41 mouse cellular contexts compared by ENCODE assay signal in the genomic region with DNA sequence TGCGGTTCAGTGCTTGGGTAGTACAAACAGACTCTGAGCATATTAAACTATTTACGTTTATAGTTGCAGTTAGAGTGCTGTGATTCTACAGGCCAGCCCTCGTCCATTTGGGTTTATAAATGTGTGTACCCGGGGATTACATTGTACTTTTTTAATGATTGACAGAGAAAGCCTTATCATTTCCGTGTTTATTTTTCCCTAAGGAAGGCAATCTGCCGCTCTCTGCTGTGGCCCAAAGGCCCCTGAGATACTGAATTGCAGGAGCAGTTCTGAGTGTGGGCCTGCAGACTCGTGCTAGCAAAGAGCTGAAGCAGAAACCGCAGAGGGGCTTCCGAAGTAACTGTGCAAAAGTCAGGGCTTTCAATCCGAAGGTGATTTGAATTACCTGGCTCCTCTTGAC. TPM values are rescaled to one million over a fixed set of nuclear protein-coding genes. Genes with fewer than 3 reads are reported as not detected.
DNase-seq lines count a peak whose midpoint lies in the region; ATAC-seq and TF ChIP-seq lines count a peak whose summit lies in the region.
"Had no signal": no experiment of that assay in that cellular context is flagged by ENCODE, and none has a peak within 500 bp of the region (broad histone marks: within the 10 kb centered on the region; RNA-seq: fewer than 3 reads in every experiment).

No protein-coding gene starts in this region.

- H3K9ac ChIP-seq in limb, embryonic 14.5 days (ENCODE audit: low read depth, low read length, severe bottlenecking) = no peak overlapping the region
- H3K9ac ChIP-seq in intestine, embryonic 14.5 days (ENCODE audit: low read length) = no peak overlapping the region
- no peak overlapping the region for H3K9ac ChIP-seq in stomach, embryonic 14.5 days (replicated peaks; ENCODE audit: low read depth, low read length)
- H3K9ac ChIP-seq: embryonic facial prominence, embryonic 12.5 days; forebrain, embryonic 15.5 days; hindbrain, embryonic 12.5 days; limb, embryonic 15.5 days; midbrain, embryonic 13.5 days; neural tube, embryonic 13.5 days had no signal

- TF ChIP-seq POLR2A in limb, embryonic 14.5 days (IDR thresholded peaks at IDR 0.05; ENCODE audit: borderline replicate concordance, extremely low read depth, insufficient read depth, insufficient read length) = no peak

- no peaks in the 10 kb centered on the region for H3K27me3 ChIP-seq in limb, embryonic 14.5 days (ENCODE audit: control insufficient read depth, insufficient read depth, low read length)
- H3K27me3 ChIP-seq in limb, embryonic 10.5 days (ENCODE audit: low read depth, poor library complexity, severe bottlenecking) = no peaks in the 10 kb centered on the region
- H3K27me3 ChIP-seq in intestine, embryonic 14.5 days (replicated peaks; ENCODE audit: control insufficient read depth, insufficient read depth, low read length) = no peaks in the 10 kb centered on the region
- no peaks in the 10 kb centered on the region for H3K27me3 ChIP-seq in stomach, embryonic 14.5 days (ENCODE audit: control insufficient read depth, insufficient read depth, low read length)
- H3K27me3 ChIP-seq: CH12.LX; embryonic facial prominence, embryonic 12.5 days; forebrain, embryonic 15.5 days; hindbrain, embryonic 12.5 days; limb, embryonic 15.5 days; midbrain, embryonic 13.5 days; neural tube, embryonic 13.5 days had no signal

- DNase-seq in heart, adult 11 months = peak; percentile 17
- no peak for DNase-seq in heart, adult 8-10 months (ENCODE audit: low spot score)
- DNase-seq in limb, embryonic 14.5 days (ENCODE audit: low spot score) = no peak
- DNase-seq in limb, embryonic 10.5 days (ENCODE audit: low spot score) = no peak
- DNase-seq in intestine, embryonic 14.5 days (ENCODE audit: low spot score) = peak; percentile 64
- no peak for DNase-seq in cerebellum, postnatal 25 days
- DNase-seq: adrenal gland, adult 2 months; adrenal gland, postnatal 36 days; cerebellum, adult 8-10 months; embryo, embryonic 11 days; gastrocnemius, adult 2 months; gastrocnemius, postnatal 36 days; heart, postnatal 36 days; kidney, adult 2 months; kidney, postnatal 36 days had no signal

- H3K4me2 ChIP-seq in limb, embryonic 14.5 days (replicated peaks; ENCODE audit: low read depth, low read length, severe bottlenecking) = no peak overlapping the region
- H3K4me2 ChIP-seq in intestine, embryonic 14.5 days (ENCODE audit: low read length) = peak overlapping the region; percentile 25; the same call in 1 of the 2 replicates
- no peak overlapping the region for H3K4me2 ChIP-seq in stomach, embryonic 14.5 days (replicated peaks; ENCODE audit: low read depth, low read length)
- H3K4me2 ChIP-seq: embryonic facial prominence, embryonic 12.5 days; forebrain, embryonic 15.5 days; heart, embryonic 11.5 days; hindbrain, embryonic 12.5 days; limb, embryonic 15.5 days; midbrain, embryonic 13.5 days; neural tube, embryonic 13.5 days had no signal

- no peak overlapping the region for H3K4me3 ChIP-seq in limb, embryonic 14.5 days (replicated peaks; ENCODE audit: low read length)
- no peak overlapping the region for H3K4me3 ChIP-seq in limb, embryonic 10.5 days
- H3K4me3 ChIP-seq in intestine, embryonic 14.5 days (ENCODE audit: low read depth, low read length) = no peak overlapping the region
- H3K4me3 ChIP-seq in stomach, embryonic 14.5 days (ENCODE audit: low read depth, low read length) = no peak overlapping the region
- H3K4me3 ChIP-seq: embryonic facial prominence, embryonic 12.5 days; forebrain, embryonic 10.5 days; forebrain, embryonic 15.5 days; gastrocnemius, adult 2 months; hindbrain, embryonic 12.5 days; layer of hippocampus, adult 2 months; left cerebral cortex, adult 2 months; limb, embryonic 15.5 days; midbrain, embryonic 13.5 days; neural tube, embryonic 13.5 days had no signal

- H3K36me3 ChIP-seq in limb, embryonic 14.5 days (ENCODE audit: control insufficient read depth, insufficient read depth, low read length) = no peaks in the 10 kb centered on the region
- H3K36me3 ChIP-seq in limb, embryonic 10.5 days = no peaks in the 10 kb centered on the region
- H3K36me3 ChIP-seq in intestine, embryonic 14.5 days (ENCODE audit: control insufficient read depth, insufficient read depth, low read length) = no peaks in the 10 kb centered on the region
- no peaks in the 10 kb centered on the region for H3K36me3 ChIP-seq in stomach, embryonic 14.5 days (ENCODE audit: control insufficient read depth, insufficient read depth, low read length)
- H3K36me3 ChIP-seq: embryonic facial prominence, embryonic 12.5 days; forebrain, embryonic 15.5 days; hindbrain, embryonic 12.5 days; limb, embryonic 15.5 days; midbrain, embryonic 13.5 days; neural tube, embryonic 13.5 days had no signal

- 53% methylated on average over 10 of the region's 10 CpGs for WGBS in limb, embryonic 14.5 days
- 82% methylated on average over 10 of the region's 10 CpGs for WGBS in limb, embryonic 10.5 days
- WGBS in intestine, embryonic 14.5 days = 42% methylated on average over 10 of the region's 10 CpGs
- 46% methylated on average over 10 of the region's 10 CpGs for WGBS in stomach, embryonic 14.5 days

- 0 out of 2 replicates have a peak overlapping the region, but pooled peaks have one; percentile 1 for H3K27ac ChIP-seq in limb, embryonic 14.5 days (replicated peaks; ENCODE audit: low read depth, low read length)
- H3K27ac ChIP-seq in limb, embryonic 10.5 days = no peak overlapping the region
- peak overlapping the region; percentile 69 for H3K27ac ChIP-seq in intestine, embryonic 14.5 days (ENCODE audit: low read depth)
- H3K27ac ChIP-seq in stomach, embryonic 14.5 days (ENCODE audit: low read length) = peak overlapping the region; percentile 35; the same call in 1 of the 2 replicates
- H3K27ac ChIP-seq: embryonic facial prominence, embryonic 12.5 days; forebrain, embryonic 10.5 days; forebrain, embryonic 15.5 days; gastrocnemius, adult 2 months; hindbrain, embryonic 12.5 days; hindbrain, postnatal 0 days; layer of hippocampus, adult 2 months; left cerebral cortex, adult 2 months; limb, embryonic 15.5 days; macrophage; midbrain, embryonic 13.5 days; neural tube, embryonic 13.5 days had no signal

- no peak for ATAC-seq in limb, embryonic 14.5 days (ENCODE audit: low FRiP score, low read depth)
- ATAC-seq in intestine, embryonic 14.5 days (replicated peaks; ENCODE audit: low FRiP score, low TSS enrichment, low read depth) = no peak; the same call in 1 of the 2 replicates
- ATAC-seq in stomach, embryonic 14.5 days (ENCODE audit: insufficient number of reproducible peaks, insufficient read depth, low FRiP score, low read depth) = 0 out of 2 replicates have a peak, but pooled peaks have one; percentile 19
- ATAC-seq in erythroblast, adult 5-6 weeks (replicated peaks; ENCODE audit: low FRiP score, poor library complexity, severe bottlenecking) = no peak
- ATAC-seq: forebrain, embryonic 15.5 days; hindbrain, postnatal 0 days; midbrain, embryonic 13.5 days had no signal

- peaks cover 29% of the 10 kb centered on the region for H3K4me1 ChIP-seq in limb, embryonic 14.5 days (ENCODE audit: control insufficient read depth, insufficient read depth, low read length)
- H3K4me1 ChIP-seq in limb, embryonic 10.5 days = peaks cover 63% of the 10 kb centered on the region
- peaks cover 41% of the 10 kb centered on the region for H3K4me1 ChIP-seq in intestine, embryonic 14.5 days (replicated peaks; ENCODE audit: control insufficient read depth, insufficient read depth, low read length)
- peaks cover 22% of the 10 kb centered on the region for H3K4me1 ChIP-seq in stomach, embryonic 14.5 days (ENCODE audit: control insufficient read depth, insufficient read depth, low read length)

- H3K9me3 ChIP-seq in limb, embryonic 14.5 days (ENCODE audit: control insufficient read depth, low read length) = no peaks in the 10 kb centered on the region
- H3K9me3 ChIP-seq in limb, embryonic 10.5 days (replicated peaks) = no peaks in the 10 kb centered on the region
- H3K9me3 ChIP-seq in intestine, embryonic 14.5 days (ENCODE audit: control insufficient read depth, low read length) = no peaks in the 10 kb centered on the region
- H3K9me3 ChIP-seq in stomach, embryonic 14.5 days (ENCODE audit: control insufficient read depth, low read depth, low read length) = no peaks in the 10 kb centered on the region
- H3K9me3 ChIP-seq: embryonic facial prominence, embryonic 12.5 days; forebrain, embryonic 10.5 days; forebrain, embryonic 15.5 days; hindbrain, embryonic 12.5 days; limb, embryonic 15.5 days; midbrain, embryonic 13.5 days; neural tube, embryonic 13.5 days had no signal

RNA-seq across cellular contexts. Expression of a gene that starts 8.2 kb away (rescaled TPM):
- not detected for total RNA-seq in heart, adult 8-10 months (2022)
- polyA plus RNA-seq in limb, embryonic 14.5 days (2012; rRNA removed) = not detected in 2 replicates
- not detected in 2 replicates for polyA plus RNA-seq in limb, embryonic 14.5 days (2014; fragmentation: Nextera tagmentation; extraction: Ambion mirVana)
- polyA plus RNA-seq in limb, embryonic 10.5 days (2016; fragmentation: Nextera tagmentation; extraction: Ambion mirVana) = 0.20 TPM in 1 of 2 replicates, not detected in the other
- polyA plus RNA-seq in intestine, embryonic 14.5 days (2014; fragmentation: Nextera tagmentation; extraction: Ambion mirVana) = not detected in 2 replicates
- polyA plus RNA-seq in stomach, embryonic 14.5 days (2014; fragmentation: Nextera tagmentation; extraction: Ambion mirVana) = not detected in 2 replicates
- not detected in 2 replicates for total RNA-seq in erythroblast, adult 5-6 weeks (2015; ENCODE audit: low replicate concordance)
- total RNA-seq in erythroblast, adult 5-6 weeks (2017; ENCODE audit: low replicate concordance) = not detected in 2 replicates
- total RNA-seq: adrenal gland, adult 2 months; adrenal gland, postnatal 36 days; CH12.LX; ES-E14; gastrocnemius, adult 2 months; gastrocnemius, postnatal 36 days; heart, postnatal 36 days; hindbrain, postnatal 0 days; layer of hippocampus, adult 2 months; layer of hippocampus, postnatal 14 days; left cerebral cortex, adult 2 months; left cerebral cortex, postnatal 25 days had no signal
- polyA plus RNA-seq: adrenal gland, adult 2 months; brain, embryonic 14.5 days; C2C12; forebrain, embryonic 10.5 days; forebrain, embryonic 15.5 days; frontal cortex, adult 2 months; heart, embryonic 11.5 days; heart, embryonic 16.5 days; hindbrain, postnatal 0 days; kidney, adult 2 months; limb, embryonic 15.5 days; liver, embryonic 16.5 days; lung, embryonic 16.5 days; macrophage; midbrain, embryonic 13.5 days; neural tube, embryonic 13.5 days; testis, adult 2 months; urinary bladder, adult 2 months had no signal

RNA-seq across cellular contexts. Expression of a gene that starts 9.9 kb away (rescaled TPM):
- 1 to 10 TPM; 2.5 to 2.9 (median 2.6) TPM for total RNA-seq in heart, adult 8-10 months (2022)
- 3.5 and 4.3 TPM in 2 replicates for polyA plus RNA-seq in limb, embryonic 14.5 days (2012; rRNA removed)
- 13.0 and 13.8 TPM in 2 replicates for polyA plus RNA-seq in limb, embryonic 14.5 days (2014; fragmentation: Nextera tagmentation; extraction: Ambion mirVana)
- 5.7 and 6.0 TPM in 2 replicates for polyA plus RNA-seq in limb, embryonic 10.5 days (2016; fragmentation: Nextera tagmentation; extraction: Ambion mirVana)
- polyA plus RNA-seq in intestine, embryonic 14.5 days (2014; fragmentation: Nextera tagmentation; extraction: Ambion mirVana) = 23.9 and 24.2 TPM in 2 replicates
- 27.1 and 31.5 TPM in 2 replicates for polyA plus RNA-seq in stomach, embryonic 14.5 days (2014; fragmentation: Nextera tagmentation; extraction: Ambion mirVana)
- 2.5 TPM in 2 replicates for total RNA-seq in erythroblast, adult 5-6 weeks (2015; ENCODE audit: low replicate concordance)
- 2.2 and 4.4 TPM in 2 replicates for total RNA-seq in erythroblast, adult 5-6 weeks (2017; ENCODE audit: low replicate concordance)

RNA-seq across cellular contexts. Expression of a gene that starts 11.0 kb away (rescaled TPM):
- total RNA-seq in heart, adult 8-10 months (2022) = 1 to 10 TPM; 5.8 to 8.1 (median 7.2) TPM
- 23.1 and 25.3 TPM in 2 replicates for polyA plus RNA-seq in limb, embryonic 14.5 days (2012; rRNA removed)
- polyA plus RNA-seq in limb, embryonic 14.5 days (2014; fragmentation: Nextera tagmentation; extraction: Ambion mirVana) = 23.4 and 27.9 TPM in 2 replicates
- polyA plus RNA-seq in limb, embryonic 10.5 days (2016; fragmentation: Nextera tagmentation; extraction: Ambion mirVana) = 39.2 and 39.9 TPM in 2 replicates
- polyA plus RNA-seq in intestine, embryonic 14.5 days (2014; fragmentation: Nextera tagmentation; extraction: Ambion mirVana) = 29.7 and 33.5 TPM in 2 replicates
- 24.9 and 27.4 TPM in 2 replicates for polyA plus RNA-seq in stomach, embryonic 14.5 days (2014; fragmentation: Nextera tagmentation; extraction: Ambion mirVana)
- 9.2 and 18.6 TPM in 2 replicates for total RNA-seq in erythroblast, adult 5-6 weeks (2015; ENCODE audit: low replicate concordance)
- total RNA-seq in erythroblast, adult 5-6 weeks (2017; ENCODE audit: low replicate concordance) = 1.3 and 3.7 TPM in 2 replicates

Comparison
In these comparisons a context has a peak if more than half of its experiments do, and no peak if none do; other contexts are left out.
1. DNase-seq: peak in heart, adult 11 months (single experiment) and intestine, embryonic 14.5 days (single experiment); none in heart, adult 8-10 months (single experiment), limb, embryonic 14.5 days (single experiment), limb, embryonic 10.5 days (single experiment) and cerebellum, postnatal 25 days (0 of 2).